Mouse (Mus musculus): ENCODE results near the gene Atp1b1. TPM values are rescaled to one million over a fixed set of nuclear protein-coding genes. Genes with fewer than 3 reads are reported as not detected.

Atp1b1 gene
- total and polyA plus RNA-seq, 3 experiments, result 0.23 to 0.43 TPM; not detected in 1

GRCm38 (mm10) chr1:164494741-164495512 is 36.8 kb upstream of the Atp1b1 start:
- peaks cover 0 to 2% of the 10 kb centered on the region in 2 experiments; a peak in 2 of 4 replicates for H3K36me3 ChIP-seq (ENCODE audit: control insufficient read depth in 1 of 2, insufficient read depth in 2 of 2, low read length in 2 of 2)
- no peak overlapping the region for H3K4me3 ChIP-seq (ENCODE audit: control insufficient read depth in 1 of 2, insufficient read depth in 1 of 2, low read depth in 2 of 2, low read length in 2 of 2)
- H3K27me3 ChIP-seq (ENCODE audit: control insufficient read depth in 1 of 2, insufficient read depth in 2 of 2, low read length in 2 of 2), result no peaks in the 10 kb centered on the region
- H3K27ac ChIP-seq (ENCODE audit: control insufficient read depth, low read depth, low read length), result no peak overlapping the region
- H3K9me3 ChIP-seq (replicated peaks; ENCODE audit: insufficient read depth, low read length), result no peaks in the 10 kb centered on the region
- peaks cover 3 to 4% of the 10 kb centered on the region in 2 experiments; a peak in 3 of 4 replicates for H3K4me1 ChIP-seq (ENCODE audit: control insufficient read depth in 1 of 2, insufficient read depth in 2 of 2, low read length in 2 of 2)
- TF ChIP-seq EP300 (IDR thresholded peaks at IDR 0.05; ENCODE audit: low read depth in 1 of 2, low read length in 2 of 2), result no peak
- H3K79me2 ChIP-seq (ENCODE audit: control insufficient read depth, insufficient read depth, low read length, poor library complexity), result no peaks in the 10 kb centered on the region
- DNase-seq (ENCODE audit: low read depth, low spot score), result no peak
- H3K9ac ChIP-seq (ENCODE audit: control insufficient read depth, low read depth, low read length, poor library complexity, severe bottlenecking), result no peak overlapping the region

DNA sequence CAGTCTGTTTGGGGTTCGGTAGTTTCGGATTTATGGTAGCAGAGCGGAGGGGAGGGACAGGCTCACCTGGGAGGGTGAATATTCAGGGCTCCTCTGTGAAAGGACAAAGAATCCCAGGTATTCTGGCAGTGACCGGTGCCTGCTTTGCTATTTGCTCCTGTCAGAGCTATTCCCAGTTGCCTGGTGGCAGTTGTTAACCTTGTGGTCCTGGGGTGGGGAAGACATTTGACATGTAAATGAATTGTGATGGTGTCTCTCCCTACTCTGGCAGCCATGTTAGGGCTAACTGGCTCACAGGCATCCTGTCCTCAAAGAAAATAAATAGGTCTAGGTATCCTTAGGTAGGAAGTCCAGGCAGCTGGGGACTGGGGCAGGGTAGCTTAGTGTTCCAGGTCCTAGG is 36.1 kb upstream of the Atp1b1 start:
- DNase-seq (ENCODE audit: low read depth, low spot score), result no peak
- TF ChIP-seq GABPA (IDR thresholded peaks at IDR 0.05; ENCODE audit: low read depth, low read length) (no peak), SMC3 (IDR thresholded peaks at IDR 0.05; ENCODE audit: low read depth, low read length) (no peak)
- H3K4me1 ChIP-seq (ENCODE audit: control insufficient read depth in 1 of 2, insufficient read depth in 2 of 2, low read length in 2 of 2), result peaks cover 3 to 4% of the 10 kb centered on the region in 2 experiments; a peak in 3 of 4 replicates
- H3K36me3 ChIP-seq (ENCODE audit: control insufficient read depth in 1 of 2, insufficient read depth in 2 of 2, low read length in 2 of 2), result peaks cover 0 to 2% of the 10 kb centered on the region in 2 experiments; a peak in 2 of 4 replicates
- H3K27me3 ChIP-seq (ENCODE audit: control insufficient read depth in 1 of 2, insufficient read depth in 2 of 2, low read length in 2 of 2), result no peaks in the 10 kb centered on the region
- H3K9me3 ChIP-seq (replicated peaks; ENCODE audit: insufficient read depth, low read length), result no peaks in the 10 kb centered on the region
- H3K9ac ChIP-seq (ENCODE audit: control insufficient read depth, low read depth, low read length, poor library complexity, severe bottlenecking), result no peak overlapping the region
- no peak overlapping the region for H3K4me3 ChIP-seq (ENCODE audit: control insufficient read depth in 1 of 2, insufficient read depth in 1 of 2, low read depth in 2 of 2, low read length in 2 of 2)
- no peaks in the 10 kb centered on the region for H3K79me2 ChIP-seq (ENCODE audit: control insufficient read depth, insufficient read depth, low read length, poor library complexity)
- no peak overlapping the region for H3K27ac ChIP-seq (ENCODE audit: control insufficient read depth, low read depth, low read length)

DNA sequence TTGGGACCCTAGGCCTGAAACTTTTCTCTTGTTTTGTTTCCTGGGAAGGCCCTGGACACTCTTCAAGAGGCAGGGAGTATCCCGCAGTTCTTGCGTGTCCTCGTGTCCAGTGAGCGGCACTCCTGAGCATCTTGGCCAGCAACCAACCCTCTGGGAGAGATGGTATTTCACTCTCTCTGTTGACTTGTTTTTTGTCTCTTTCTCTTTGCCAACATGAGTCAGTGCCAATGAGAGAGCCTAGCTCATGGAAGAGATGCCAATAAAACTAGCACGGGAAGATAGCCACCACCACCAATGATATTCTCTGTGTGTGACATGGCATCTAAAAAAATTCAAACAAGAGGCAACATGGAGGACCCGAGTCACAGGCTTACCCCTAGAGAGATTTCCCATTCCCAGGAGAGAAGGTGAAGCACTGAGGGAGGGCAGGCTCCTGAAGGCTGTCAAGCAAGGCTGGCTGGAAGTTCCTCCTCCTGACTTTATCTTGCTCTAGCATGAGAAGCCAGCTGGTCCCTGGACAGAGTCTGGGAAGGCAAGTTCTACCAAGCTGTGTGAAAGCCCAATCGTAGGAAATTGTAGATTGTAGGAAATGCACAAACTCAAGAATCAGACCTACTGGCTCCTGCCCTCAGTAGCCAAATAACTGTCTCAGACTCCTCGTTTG is 35.0 kb upstream of the Atp1b1 start:
- no peaks in the 10 kb centered on the region for H3K9me3 ChIP-seq (replicated peaks; ENCODE audit: insufficient read depth, low read length)
- H3K4me1 ChIP-seq (ENCODE audit: control insufficient read depth in 1 of 2, insufficient read depth in 2 of 2, low read length in 2 of 2), result peaks cover 3 to 4% of the 10 kb centered on the region in 2 experiments; a peak in 3 of 4 replicates
- no peak overlapping the region for H3K9ac ChIP-seq (ENCODE audit: control insufficient read depth, low read depth, low read length, poor library complexity, severe bottlenecking)
- no peaks in the 10 kb centered on the region for H3K79me2 ChIP-seq (ENCODE audit: control insufficient read depth, insufficient read depth, low read length, poor library complexity)
- H3K27ac ChIP-seq (ENCODE audit: control insufficient read depth, low read depth, low read length), result no peak overlapping the region
- no peak overlapping the region for H3K4me3 ChIP-seq (ENCODE audit: control insufficient read depth in 1 of 2, insufficient read depth in 1 of 2, low read depth in 2 of 2, low read length in 2 of 2)
- no peak for DNase-seq (ENCODE audit: low read depth, low spot score)
- peaks cover 0 to 2% of the 10 kb centered on the region in 2 experiments; a peak in 2 of 4 replicates for H3K36me3 ChIP-seq (ENCODE audit: control insufficient read depth in 1 of 2, insufficient read depth in 2 of 2, low read length in 2 of 2)
- H3K27me3 ChIP-seq (ENCODE audit: control insufficient read depth in 1 of 2, insufficient read depth in 2 of 2, low read length in 2 of 2), result no peaks in the 10 kb centered on the region
- TF ChIP-seq USF1 (IDR thresholded peaks at IDR 0.05; ENCODE audit: low read depth, low read length), result no peak
- no peak for TF ChIP-seq MYB (IDR thresholded peaks at IDR 0.05; ENCODE audit: low read depth, low read length)

DNA sequence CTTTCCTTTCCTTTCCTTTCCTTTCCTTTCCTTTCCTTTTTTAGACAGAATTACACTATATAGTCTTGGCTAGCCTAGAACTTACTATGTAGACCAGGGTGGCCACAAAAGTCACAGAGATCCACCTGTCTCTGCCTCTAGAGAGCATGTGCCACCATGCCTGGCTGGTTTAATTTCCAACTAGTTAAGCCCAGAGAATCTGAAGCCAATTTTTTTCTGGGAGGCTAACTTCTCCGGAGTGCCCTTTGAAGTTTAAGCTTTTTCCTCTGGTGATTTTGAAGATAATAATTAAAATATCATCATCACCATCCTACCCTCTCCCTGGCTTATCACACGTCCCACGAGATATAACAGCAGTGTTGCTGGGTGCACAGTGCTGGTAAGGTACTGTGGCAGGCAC is 34.3 kb upstream of the Atp1b1 start:
- Histone ChIP-seq H3K36me3 (ENCODE audit: control insufficient read depth in 1 of 2, insufficient read depth in 2 of 2, low read length in 2 of 2) (peaks cover 0 to 2% of the 10 kb centered on the region in 2 experiments; a peak in 2 of 4 replicates), H3K27me3 (ENCODE audit: control insufficient read depth in 1 of 2, insufficient read depth in 2 of 2, low read length in 2 of 2) (no peaks in the 10 kb centered on the region), H3K79me2 (ENCODE audit: control insufficient read depth, insufficient read depth, low read length, poor library complexity) (no peaks in the 10 kb centered on the region), H3K4me1 (ENCODE audit: control insufficient read depth in 1 of 2, insufficient read depth in 2 of 2, low read length in 2 of 2) (peaks cover 3 to 4% of the 10 kb centered on the region in 2 experiments; a peak in 3 of 4 replicates), H3K9ac (ENCODE audit: control insufficient read depth, low read depth, low read length, poor library complexity, severe bottlenecking) (no peak overlapping the region), H3K4me3 (ENCODE audit: control insufficient read depth in 1 of 2, insufficient read depth in 1 of 2, low read depth in 2 of 2, low read length in 2 of 2) (peak overlapping the region in 1 of 2 experiments; percentile 11; a peak in 1 of 4 replicates), H3K9me3 (replicated peaks; ENCODE audit: insufficient read depth, low read length) (no peaks in the 10 kb centered on the region), H3K27ac (ENCODE audit: control insufficient read depth, low read depth, low read length) (no peak overlapping the region)
- no peak for TF ChIP-seq UBTF (IDR thresholded peaks at IDR 0.05; ENCODE audit: borderline replicate concordance, insufficient read depth, low read depth, low read length)
- TF ChIP-seq TBP (IDR thresholded peaks at IDR 0.05; ENCODE audit: low read depth, low read length), result no peak
- no peak for TF ChIP-seq ZNF384 (IDR thresholded peaks at IDR 0.05; ENCODE audit: low read depth, low read length)
- no peak for TF ChIP-seq TAL1 (IDR thresholded peaks at IDR 0.05; ENCODE audit: low read length)
- no peak for TF ChIP-seq ZMIZ1 (IDR thresholded peaks at IDR 0.05; ENCODE audit: low read depth, low read length)
- no peak for TF ChIP-seq ELF1 (IDR thresholded peaks at IDR 0.05; ENCODE audit: low read depth, low read length)
- no peak for TF ChIP-seq ETS1 (IDR thresholded peaks at IDR 0.05; ENCODE audit: low read depth, low read length)
- no peak for TF ChIP-seq JUND (IDR thresholded peaks at IDR 0.05; ENCODE audit: low read depth, low read length)
- TF ChIP-seq MXI1 (IDR thresholded peaks at IDR 0.05; ENCODE audit: low read depth, low read length), result no peak
- TF ChIP-seq NELFE (IDR thresholded peaks at IDR 0.05; ENCODE audit: low read depth, low read length), result no peak
- TF ChIP-seq EP300 (IDR thresholded peaks at IDR 0.05; ENCODE audit: low read depth in 1 of 2, low read length in 2 of 2), result no peak
- no peak for TF ChIP-seq E2F4 (IDR thresholded peaks at IDR 0.05; ENCODE audit: borderline replicate concordance, low read depth, low read length)
- no peak for DNase-seq (ENCODE audit: low read depth, low spot score)

Measured in MEL (cell line).